Mouse (Mus musculus) small intestine, adult 2 months (tissue): ENCODE measurements around the gene Ssr2.

Source experiments
- CTCF ChIP-seq: fragments of 200-500 bp; IDR thresholded peaks from 2 replicates; pipeline ENCODE4 v1.5.1; 2012; ENCODE audit warnings: low read depth, mild to moderate bottlenecking, control low read depth, inconsistent platforms, low read length, moderate library complexity, mixed read lengths; ENCODE audit not compliant: insufficient replicate concordance, insufficient read length; ENCODE audit errors: extremely low read depth
- POLR2A ChIP-seq: fragments of 200-500 bp; IDR thresholded peaks from 2 replicates; pipeline ENCODE4 v1.6.1; 2012; ENCODE audit warnings: low read depth, mild to moderate bottlenecking, control low read depth, inconsistent platforms, low read length, moderate library complexity

GRCm38 (mm10) chr3:88569694-88570093 is 6.0 kb upstream of the Ssr2 start:
- no peak for TF ChIP-seq POLR2A
- no peak for TF ChIP-seq CTCF
